Mouse (Mus musculus) spleen, adult 2 months (tissue): ENCODE data around the gene Mid1.

ENCODE experiments used
- CTCF ChIP-seq: fragments of 200-500 bp; IDR thresholded peaks from 2 replicates; pipeline ENCODE4 v1.5.1; 2011; ENCODE audit warnings: mild to moderate bottlenecking, inconsistent platforms; ENCODE audit not compliant: insufficient read depth, insufficient read length, insufficient replicate concordance; ENCODE audit errors: extremely low read depth
- POLR2A ChIP-seq: fragments of 200-500 bp; IDR thresholded peaks from 2 replicates; pipeline ENCODE4 v1.6.1; 2011; ENCODE audit warnings: low read depth, low read length, inconsistent platforms

GRCm38 (mm10) chrX:169758001-169758400, 73.0 kb downstream of the Mid1 start:
- TF ChIP-seq CTCF (no peak), POLR2A (no peak)
